Mouse (Mus musculus) left cerebral cortex, postnatal 25 days (tissue): ENCODE results near the gene Mras. TPM values are rescaled to one million over a fixed set of nuclear protein-coding genes. Genes with fewer than 3 reads are reported as not detected.

ENCODE experiments used
- DNase-seq, 2 experiments: peaks; one replicate each; pipeline ENCODE4 v3.0.0; 2022; ENCODE audit warnings: low spot score in 2 of 2, mixed read lengths in 1 of 2
- intact Hi-C: fragments of 180-260 bp; cut with DNase I; formaldehyde crosslinking; loops from one replicate; pipeline ENCODE4 v1.15.1; 2025
- total RNA-seq, 2 experiments: library from RNA; stranded (reverse); gene quantifications; 2 replicates each; pipeline ENCODE4 v1.2.3; 2021

Gene Mras
- total RNA-seq, 2 experiments from 2014 or later: 171 TPM

DNA sequence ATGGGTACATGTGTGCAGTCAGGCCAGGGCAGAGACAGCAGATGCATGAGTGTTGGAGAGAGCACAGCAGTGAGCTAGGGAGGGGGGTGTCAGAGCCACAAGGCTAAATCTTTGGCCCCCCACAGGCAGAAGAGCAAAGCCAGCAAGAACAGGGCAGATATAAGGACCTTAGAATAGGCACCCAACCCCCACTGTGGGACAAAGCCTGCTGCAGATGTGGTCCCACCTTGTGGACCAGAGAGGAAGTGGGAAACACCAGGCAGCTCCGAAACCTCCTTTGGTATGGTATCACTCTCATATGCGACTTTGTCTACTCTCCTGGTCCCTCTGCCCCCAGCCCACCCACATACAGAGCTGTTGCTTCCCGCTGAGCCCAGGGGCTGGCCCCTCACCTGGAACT lies 15.3 kb downstream of the Mras start:
- intact Hi-C loops: no loop called here
- no peak for DNase-seq

DNA sequence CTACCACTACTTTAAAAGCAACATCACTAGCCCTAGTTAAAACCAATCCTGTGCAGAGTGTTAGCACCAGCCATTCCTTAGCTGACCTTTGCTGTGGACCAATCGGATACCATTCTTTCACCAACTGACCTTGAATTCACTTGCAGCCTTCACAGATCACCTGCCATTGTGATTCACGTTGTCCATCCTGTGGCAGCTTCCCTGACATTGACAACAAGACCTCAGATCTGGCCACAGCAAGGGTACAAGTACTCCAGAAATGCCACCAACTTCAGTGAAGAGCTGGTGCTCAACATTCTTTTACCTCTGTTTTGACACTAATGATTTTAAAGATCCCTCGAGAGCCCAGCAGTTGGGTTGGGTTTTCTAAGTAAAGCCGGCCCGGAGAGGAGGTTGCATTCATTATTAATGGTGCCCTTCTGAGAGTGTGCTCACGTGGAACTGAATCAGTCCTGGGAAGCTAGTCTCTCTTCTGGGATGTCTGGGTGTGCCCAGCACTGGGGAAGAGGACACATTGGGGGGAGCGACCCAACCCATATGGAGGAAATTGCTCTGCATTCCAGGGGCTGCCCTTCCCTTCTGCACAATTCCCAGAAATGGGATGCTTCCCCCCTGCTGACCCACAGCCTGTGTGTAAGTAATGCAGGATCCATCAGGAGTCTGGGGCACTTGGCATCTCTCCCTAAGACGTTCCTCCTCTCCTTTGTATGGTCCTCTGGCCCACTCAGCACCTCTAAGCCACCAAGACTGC lies 17.1 kb downstream of the Mras start:
- intact Hi-C loops: no loop called here

DNA sequence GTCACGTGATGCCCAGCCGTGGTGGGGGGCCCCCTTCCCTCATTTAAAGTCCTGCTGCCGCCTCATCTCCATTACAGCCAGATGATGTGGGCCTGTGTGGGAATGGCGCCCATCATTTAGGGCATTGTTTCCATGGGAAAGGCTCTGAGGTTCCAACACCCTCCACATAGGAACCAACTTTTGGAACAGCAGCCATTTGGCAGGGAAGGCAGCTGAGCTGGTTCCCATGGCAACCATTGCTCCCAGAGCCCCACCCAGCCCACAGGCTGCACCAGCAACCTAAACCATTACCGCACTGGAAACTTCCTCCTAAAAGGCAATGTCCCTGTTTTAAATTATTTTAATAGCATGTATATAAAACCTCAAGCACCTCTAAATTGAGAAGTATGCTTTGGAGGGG lies 18.8 kb downstream of the Mras start:
- DNase-seq: peak; percentile 71 to 83
- intact Hi-C loops: no loop called here

More for the DNA sequence above, 17.1 kb downstream of the Mras start:
- no peak for DNase-seq

DNA sequence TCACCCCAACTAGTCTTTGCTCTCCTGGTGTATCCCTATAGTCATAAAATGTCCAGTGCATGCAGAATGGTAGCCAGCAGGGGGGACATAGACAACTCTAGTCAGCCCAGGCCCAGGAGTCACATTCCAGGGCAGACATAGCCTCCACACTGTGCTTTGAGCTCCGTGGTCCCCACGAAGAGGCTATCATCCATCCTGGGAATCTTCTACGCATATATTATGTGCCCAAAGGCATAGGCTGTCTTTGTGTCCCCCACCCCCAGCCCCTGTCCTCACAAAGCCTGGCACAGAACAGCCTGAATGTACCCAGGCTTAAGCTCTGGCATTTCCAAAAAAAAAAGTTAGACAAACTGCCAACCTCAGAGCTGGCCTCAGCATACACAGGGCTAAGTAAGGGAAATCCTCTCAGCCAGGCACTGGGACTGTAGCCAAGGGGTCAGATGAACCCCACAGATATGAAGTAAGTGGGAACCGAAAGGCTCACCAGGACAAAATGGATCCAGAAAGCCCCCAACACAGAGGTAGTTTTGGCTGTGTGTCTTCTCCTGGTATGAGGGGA lies 19.8 kb downstream of the Mras start:
- intact Hi-C loops: no loop called here
- DNase-seq: no peak

DNA sequence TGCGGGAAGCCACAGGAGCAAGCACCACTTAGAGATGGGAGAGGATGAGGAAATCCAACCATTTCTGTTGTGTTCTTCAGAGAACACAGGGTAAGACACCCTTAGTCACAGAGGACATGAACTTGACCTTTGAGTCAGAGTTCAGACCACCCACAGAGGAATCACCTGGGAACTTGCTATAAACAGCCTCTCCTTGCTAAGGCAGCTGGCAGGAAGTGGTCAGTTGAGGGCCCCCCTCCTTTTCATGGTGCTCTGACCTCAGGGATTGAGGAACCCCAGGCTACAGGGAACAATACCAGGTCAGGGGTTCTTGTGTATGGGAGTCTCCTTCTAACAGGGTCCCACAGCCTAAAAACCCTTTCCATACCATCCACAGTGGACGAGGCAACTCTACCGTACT lies 20.4 kb downstream of the Mras start:
- intact Hi-C loops: no loop called here
- DNase-seq: no peak

DNA sequence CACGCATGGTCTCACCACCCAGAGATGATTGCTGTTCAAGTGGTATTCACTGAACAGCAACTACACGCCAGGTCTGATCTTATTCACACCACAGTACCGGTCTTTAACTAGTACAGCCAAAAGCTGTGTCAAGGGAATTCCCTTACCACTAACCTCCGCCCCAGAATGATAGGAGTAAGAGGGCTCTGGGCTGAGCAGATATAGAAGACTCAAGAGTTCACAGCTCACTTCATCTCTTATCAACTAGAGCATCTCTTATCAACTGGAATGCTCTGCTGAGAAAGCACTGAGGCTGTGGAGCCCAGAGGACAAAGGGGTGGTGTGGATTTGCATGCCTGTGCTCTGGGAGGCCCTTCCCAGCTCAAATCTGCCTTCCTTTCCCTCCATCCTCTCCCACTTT lies 25.4 kb downstream of the Mras start:
- intact Hi-C loops: no loop called here
- DNase-seq: no peak

DNA sequence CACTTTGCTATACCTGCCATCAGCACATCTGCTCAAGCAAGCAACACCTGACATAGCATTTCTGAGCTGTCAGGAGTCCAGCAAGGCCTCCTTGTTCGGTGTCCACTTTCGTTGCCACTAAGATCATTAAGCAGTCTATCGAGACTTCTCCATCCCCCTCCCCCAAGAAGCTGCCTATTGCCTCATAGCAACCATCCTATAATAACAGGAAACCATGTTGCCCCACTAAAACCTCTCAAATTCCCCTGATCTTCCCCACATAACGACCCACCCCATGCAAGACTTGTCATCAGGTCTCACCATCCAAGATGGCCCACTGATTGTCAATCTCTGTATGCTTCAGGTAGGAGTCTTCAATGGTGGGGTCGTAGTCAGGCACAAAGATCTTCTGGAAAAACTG lies 26.1 kb downstream of the Mras start:
- intact Hi-C loops: no loop called here

DNA sequence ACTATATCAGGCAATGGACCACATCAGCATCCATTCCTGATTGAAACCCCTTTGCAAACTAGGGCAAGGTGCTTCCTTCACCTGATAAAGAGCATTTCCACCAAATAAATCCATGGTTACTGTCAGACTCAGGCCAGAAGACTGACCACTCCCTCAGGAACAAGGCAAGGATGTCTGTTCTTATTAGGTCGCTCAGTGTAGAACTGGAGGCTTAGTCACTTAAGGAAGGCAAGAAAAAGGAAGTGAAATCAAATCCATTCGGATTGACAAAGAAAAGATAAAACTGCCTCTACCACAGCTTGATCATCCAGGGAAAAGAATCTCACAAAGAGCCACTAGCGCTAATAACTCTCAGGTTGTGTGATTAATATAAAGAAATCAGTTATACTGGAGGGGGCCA lies 27.9 kb downstream of the Mras start:
- intact Hi-C loops: no loop called here
- DNase-seq: no peak

More for the DNA sequence above, 26.1 kb downstream of the Mras start:
- DNase-seq: no peak

DNA sequence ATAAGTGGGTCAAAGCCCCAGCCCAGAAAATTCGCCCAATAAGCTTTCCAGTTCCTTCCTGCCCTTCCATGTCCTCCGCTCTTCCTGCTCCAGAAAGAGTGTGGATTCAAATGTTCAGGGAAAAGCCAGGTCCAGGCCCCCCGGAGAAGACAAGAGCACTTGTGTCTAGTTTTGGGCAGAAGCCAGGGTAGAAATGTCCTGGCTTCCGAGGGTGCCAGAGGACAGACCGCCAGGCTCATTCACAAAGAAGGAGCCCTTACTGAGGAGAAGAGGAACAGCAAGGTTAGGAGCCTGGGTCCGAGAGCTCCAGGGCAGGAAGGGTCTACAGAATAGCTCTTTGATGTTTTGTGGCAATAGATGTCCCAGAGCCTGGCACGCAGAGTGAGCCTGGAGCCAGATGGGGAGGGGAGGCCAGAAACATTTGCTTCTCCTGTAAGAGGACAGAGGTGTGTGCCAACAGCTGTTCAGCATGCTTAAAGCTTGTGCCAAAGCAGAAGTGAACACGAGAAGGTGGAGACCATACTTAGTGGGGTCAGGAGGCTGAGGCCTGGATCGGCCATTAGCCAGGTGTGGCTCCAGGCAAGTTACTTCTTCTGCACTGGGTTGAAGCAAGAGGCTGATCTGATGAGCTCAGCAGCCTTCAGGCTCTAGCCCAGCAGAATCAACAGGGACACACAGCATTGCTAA lies 35.8 kb downstream of the Mras start:
- intact Hi-C loops: no loop called here
- DNase-seq: peak; percentile 36 to 61

DNA sequence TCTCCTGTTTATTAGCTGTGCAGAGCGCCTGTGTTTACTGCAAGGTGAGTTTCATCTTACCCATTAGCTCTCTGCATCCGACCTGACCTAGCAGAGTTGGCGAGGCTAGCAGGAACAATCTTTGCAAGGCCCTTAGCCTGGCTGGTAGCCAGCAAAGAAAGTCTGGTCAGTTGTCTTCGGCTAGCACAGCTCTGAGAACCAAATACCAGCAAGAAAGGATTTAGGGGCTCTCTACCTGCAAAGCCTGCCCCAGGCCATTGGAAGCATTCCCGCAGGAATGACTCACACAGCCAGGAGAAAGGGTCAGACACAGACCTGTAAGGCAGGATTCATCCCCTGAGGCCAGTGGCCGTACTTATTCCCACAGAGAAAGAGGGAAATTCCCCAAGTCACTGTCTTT lies 36.4 kb downstream of the Mras start:
- intact Hi-C loops: no loop called here
- DNase-seq: no peak

DNA sequence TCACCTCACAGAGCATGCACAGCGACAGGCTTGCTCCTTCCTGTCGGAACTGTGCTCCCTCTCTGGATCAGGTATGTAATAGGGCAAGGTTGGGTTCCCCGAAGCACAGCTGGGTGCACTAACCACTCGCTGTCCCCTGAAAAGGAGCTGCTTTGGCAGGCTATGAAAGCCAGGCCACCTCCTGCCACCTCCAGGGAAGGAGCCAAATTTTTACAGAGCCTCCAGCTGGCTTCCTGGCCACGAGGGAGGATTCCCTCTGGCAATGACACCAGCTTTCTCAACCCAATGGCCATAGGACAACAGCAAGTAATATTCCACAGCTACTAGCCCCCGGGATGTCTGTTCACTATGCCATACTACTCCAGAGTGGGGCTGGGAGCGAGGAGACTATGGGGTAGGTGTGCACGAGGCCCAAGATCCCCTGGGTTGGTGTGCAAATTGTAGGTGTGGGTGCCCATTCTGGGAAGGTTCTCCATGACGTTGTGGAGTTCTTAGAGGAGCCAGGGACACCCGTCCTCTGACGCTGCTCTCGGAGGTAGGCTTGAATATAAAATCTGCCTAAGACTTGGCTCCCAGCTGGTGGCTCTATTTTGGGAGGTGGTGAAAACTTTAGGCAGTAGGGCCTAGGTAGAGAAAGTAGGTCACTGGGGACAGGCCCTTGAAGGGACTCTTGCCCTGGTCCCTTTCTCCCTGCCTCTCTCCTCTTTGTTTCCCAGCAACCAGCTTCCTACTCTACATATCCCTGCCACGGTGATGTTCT lies 39.9 kb downstream of the Mras start:
- intact Hi-C loops: no loop called here
- peak in 1 of 2 experiments; percentile 57 for DNase-seq

DNA sequence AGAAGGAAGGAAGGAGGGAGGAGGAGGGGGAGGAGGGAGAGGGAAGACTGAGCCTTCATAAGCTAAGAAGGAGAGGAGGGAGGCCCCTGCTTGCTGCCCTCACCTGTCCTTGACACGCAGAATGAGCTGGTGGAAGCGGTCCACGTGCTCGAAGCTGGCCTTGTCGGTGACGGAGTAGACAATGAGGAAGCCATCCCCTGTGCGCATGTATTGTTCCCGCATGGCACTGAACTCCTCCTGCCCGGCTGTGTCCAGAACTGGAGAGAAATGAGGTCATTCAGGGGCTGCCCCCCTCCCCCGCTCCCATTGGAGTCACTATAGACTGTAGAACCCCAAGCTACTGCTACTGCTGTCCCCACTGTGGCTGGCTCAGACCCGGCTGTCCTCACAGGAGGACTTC lies 42.8 kb downstream of the Mras start:
- no peak for DNase-seq
- intact Hi-C loops: no loop called here

DNA sequence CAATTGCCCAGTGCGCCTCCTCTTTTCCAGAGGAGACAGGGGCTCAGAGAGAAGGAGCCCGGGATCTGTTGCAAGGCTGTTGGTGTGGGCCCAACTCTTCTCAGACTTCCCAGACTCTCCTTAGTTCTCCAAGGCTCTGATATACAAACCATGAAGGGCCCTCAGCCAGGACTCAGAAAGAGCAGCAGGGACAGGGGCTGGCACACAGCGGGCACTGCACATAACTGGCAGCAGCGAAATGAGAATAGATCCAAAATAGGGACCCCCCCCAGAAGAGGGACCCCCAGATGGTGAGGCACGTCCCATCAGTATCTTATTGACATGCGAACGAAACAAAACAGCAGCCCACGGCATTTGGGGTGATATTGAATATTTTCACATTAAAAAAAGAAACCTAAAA lies 44.0 kb downstream of the Mras start:
- intact Hi-C loops: no loop called here
- no peak for DNase-seq

DNA sequence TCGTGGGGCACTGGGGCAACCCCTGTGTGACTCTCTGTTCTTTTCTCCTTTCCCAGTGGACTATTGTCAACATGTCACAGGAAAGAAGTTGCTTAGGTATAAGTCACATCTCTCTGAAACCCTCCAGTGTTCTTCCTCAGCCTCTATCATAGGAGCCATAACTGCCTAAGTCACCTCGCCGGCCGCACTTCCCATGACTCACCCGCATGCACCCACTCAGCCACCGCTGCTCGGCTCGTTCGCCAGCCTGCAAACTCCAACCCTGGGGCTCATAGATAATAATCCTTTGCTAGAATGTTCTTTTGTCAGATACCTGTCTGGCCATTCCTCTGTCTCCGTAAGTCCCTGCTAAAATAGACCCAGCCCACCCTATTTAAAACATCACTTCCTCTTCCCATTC lies 45.6 kb downstream of the Mras start:
- intact Hi-C loops: no loop called here
- peak in 1 of 2 experiments; percentile 56 for DNase-seq

DNA sequence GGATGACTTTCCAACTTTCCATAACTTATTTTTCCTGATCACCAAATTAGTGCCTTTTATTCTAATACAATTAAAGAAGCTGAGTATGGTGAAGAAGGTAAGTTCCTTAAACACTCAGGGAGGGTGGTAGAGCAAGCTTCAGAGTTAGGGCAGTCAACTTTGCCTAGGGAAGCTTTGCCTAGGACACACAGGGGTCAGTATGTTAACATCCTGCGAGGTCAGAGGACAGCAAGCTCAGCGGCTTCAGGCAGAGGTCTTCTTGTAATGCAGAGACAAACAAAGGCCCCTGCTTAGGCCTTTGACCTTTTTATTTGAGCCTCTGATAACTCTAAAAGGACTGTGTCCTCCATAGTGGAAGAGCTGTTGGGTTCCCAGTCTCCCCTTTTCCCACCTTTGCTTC lies 46.5 kb downstream of the Mras start:
- DNase-seq: no peak
- intact Hi-C loops: no loop called here

DNA sequence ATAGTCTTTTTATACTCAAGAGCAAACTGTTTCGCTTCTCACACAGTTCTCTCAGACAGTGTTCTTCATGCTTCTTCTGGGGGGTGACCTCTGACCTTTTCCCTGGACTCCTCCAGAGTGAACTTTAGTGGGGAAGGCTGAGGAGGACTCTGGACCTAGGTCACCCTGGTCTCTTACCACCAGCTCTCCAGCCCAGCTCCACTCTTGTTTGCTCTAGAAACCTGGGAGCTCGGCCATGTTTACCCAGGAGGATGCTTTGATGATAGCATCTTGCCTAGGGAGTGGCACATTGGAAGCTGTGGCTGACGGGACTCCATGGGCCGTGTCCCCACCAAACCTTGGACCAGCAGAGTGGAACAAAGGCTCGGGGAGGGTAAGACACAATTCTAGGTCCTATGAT lies 47.0 kb downstream of the Mras start:
- no peak for DNase-seq

DNA sequence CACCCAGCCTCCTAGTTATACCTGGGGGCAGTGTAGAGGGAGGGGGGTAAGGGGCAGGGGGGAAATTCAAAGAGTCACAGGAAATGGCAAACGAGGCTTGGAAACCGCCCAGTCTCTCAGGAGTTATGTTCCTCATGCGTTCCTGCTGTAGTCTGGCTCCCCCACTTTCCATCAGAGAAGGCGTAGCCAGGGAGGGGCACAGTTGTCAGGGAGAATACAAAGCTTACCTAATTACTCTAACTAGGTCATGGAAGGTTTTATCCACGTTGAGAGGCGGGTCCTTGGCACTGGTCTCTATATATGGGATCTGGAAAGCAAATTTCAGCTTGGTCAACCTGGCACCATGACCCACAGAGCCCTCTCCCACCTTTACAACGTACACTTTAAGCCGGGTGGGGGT lies 47.7 kb downstream of the Mras start:
- DNase-seq: no peak

More for the DNA sequence above, 47.0 kb downstream of the Mras start:
- intact Hi-C loops: no loop called here

DNA sequence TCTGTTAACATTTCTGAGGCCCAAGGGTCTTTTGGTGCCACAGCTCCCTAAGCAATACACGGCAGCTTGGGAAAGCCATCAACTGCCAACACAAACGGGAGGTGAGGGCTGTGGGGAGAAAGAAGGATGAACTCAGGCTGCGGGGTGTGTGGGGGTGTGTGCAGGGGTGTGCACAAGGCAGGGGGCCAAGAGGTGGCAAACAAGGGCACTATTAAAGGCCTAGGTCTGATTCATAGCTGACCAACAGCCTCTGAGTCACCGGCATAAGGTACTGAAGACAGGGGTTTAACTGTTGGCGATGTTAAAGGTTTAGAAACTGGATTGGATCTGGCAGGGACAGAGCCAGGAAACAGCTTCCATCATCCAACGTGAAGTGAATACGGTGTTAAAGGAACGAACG lies 48.3 kb downstream of the Mras start:
- intact Hi-C loops: loop anchor here (2.0 to 10.0 kb wide), 2 partner anchors 46 to 186 kb away; partner anchors contain the start of gene Dbr1
- no peak for DNase-seq

More for the DNA sequence above, 47.7 kb downstream of the Mras start:
- intact Hi-C loops: loop anchor here (2.0 to 10.0 kb wide), 2 partner anchors 45 to 185 kb away; partner anchors contain the start of gene Dbr1

DNA sequence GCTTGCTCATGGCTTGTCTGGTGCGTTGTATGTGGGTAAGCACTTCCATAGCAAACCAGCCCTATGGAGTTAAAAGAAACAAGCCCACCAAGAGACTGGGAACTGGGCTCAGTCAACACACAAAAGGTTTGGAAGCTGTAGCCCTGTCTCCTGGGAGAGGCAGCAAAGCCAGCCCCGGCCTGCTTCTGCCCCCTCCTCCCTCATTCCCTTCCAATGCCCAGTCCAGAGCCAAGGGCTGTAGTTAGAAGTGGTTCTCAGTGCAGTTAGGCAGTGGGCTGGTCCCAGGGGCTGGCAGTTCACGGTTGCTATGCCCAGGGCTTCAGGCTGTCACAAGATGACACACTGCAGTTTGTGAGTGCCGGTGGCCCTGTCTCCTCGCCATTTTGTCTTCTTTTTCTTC lies 49.1 kb downstream of the Mras start:
- no peak for DNase-seq
- intact Hi-C loops: loop anchor here (2.0 to 10.0 kb wide), 2 partner anchors 47 to 187 kb away; partner anchors contain the start of gene Dbr1

DNA sequence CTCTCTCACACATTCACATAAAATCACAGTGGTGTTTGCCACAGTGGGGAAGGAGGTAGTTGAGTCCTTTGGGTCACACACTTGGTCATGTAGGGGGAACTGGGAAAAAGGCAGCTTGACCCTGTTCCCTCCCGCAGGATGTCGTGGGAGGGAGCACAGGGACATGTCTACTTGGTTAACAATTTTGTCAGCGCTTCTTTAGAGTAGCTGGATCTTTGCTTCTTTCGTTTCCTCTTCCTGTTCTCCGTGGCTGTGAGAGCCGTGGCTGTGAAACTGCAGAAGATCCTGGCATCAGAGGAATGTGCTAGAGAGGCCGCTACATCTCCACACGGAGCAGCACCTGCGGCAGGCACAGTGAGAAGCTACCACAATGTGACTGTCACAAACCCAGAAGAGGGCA lies 54.6 kb downstream of the Mras start:
- intact Hi-C loops: loop anchor here (10.0 kb wide), 1 partner anchor 192 kb away; the partner anchor contains the start of gene Dbr1
- no peak for DNase-seq
